27 mouse cellular contexts compared by ENCODE assay signal in the genomic region with DNA sequence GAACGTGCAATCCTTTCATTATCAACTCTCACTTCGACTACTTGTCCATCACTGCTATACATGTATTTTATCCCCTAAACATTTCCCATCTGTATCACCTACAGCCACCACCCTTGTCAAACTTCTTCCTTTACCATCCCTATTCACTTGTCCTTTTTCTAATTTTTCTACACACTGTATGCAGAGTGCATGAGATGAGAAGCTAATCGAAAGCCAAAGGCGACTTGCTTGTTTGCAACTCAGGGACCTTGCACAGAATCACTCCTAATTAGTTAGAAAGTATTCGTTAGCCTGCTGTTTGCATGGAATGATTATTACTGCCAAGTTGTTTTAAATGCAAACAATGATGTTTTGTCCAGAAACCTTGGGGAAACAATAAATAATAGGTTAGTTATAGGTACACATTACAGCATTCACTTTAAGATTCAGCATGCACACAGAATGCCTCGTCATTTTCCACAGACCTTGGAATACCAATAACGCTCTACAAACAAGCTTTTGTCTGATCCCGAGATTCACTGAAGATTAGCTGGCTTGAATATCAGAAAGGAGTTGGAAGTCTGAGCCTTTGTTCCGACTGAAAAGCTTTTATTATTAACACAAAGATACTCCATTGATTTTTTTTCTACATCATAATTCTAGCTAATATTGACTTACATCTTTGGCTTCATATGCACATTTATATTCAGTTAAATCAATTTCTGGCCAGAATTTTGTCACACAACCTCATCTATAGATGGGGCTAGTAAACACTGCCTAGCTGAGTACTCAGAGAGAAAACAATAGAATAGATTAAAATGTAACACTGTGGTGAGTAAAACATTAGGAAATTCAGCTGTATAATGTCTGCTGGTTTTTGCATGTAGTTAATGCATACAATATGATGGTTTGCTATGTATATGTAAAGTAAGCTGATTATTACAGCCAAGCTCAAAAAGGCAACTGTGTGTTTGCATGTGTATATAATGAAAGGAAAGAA.
DNase-seq lines count a peak whose midpoint lies in the region; ATAC-seq and TF ChIP-seq lines count a peak whose summit lies in the region.
"Had no signal": no experiment of that assay in that cellular context is flagged by ENCODE, and none has a peak within 500 bp of the region (broad histone marks: within the 10 kb centered on the region; RNA-seq: fewer than 3 reads in every experiment).

No protein-coding gene starts in this region.

- peak overlapping the region; percentile 66 for H3K27ac ChIP-seq in hindbrain, embryonic 14.5 days
- H3K27ac ChIP-seq in hindbrain, embryonic 13.5 days, result no peak overlapping the region
- H3K27ac ChIP-seq in neural tube, embryonic 13.5 days (replicated peaks), result 0 out of 2 replicates have a peak overlapping the region, but pooled peaks have one; percentile 5
- no peak overlapping the region for H3K27ac ChIP-seq in forebrain, postnatal 0 days (ENCODE audit: low read depth, low read length)
- peak overlapping the region; percentile 20; the same call in 1 of the 2 replicates for H3K27ac ChIP-seq in midbrain, postnatal 0 days (ENCODE audit: low read depth, low read length)
- H3K27ac ChIP-seq: embryonic facial prominence, embryonic 13.5 days; gastrocnemius, adult 2 months; heart, embryonic 10.5 days; limb, embryonic 13.5 days; liver, embryonic 12.5 days; neural tube, embryonic 12.5 days; stomach, postnatal 0 days had no signal

- WGBS in hindbrain, embryonic 14.5 days, result 64% methylated on average over 9 of the region's 9 CpGs
- WGBS in hindbrain, embryonic 13.5 days, result 67% methylated on average over 9 of the region's 9 CpGs
- 73% methylated on average over 9 of the region's 9 CpGs for WGBS in neural tube, embryonic 13.5 days
- WGBS in forebrain, postnatal 0 days, result 19% methylated on average over 9 of the region's 9 CpGs
- WGBS in midbrain, postnatal 0 days, result 44% methylated on average over 9 of the region's 9 CpGs

- TF ChIP-seq CTCF in forebrain, postnatal 0 days (IDR thresholded peaks at IDR 0.05; ENCODE audit: low read depth), result no peak
- TF ChIP-seq CTCF in midbrain, postnatal 0 days (IDR thresholded peaks at IDR 0.05), result no peak

- H3K27me3 ChIP-seq in hindbrain, embryonic 14.5 days (ENCODE audit: control insufficient read depth, insufficient read depth, low read length), result no peaks in the 10 kb centered on the region
- H3K27me3 ChIP-seq in hindbrain, embryonic 13.5 days, result no peaks in the 10 kb centered on the region
- H3K27me3 ChIP-seq in neural tube, embryonic 13.5 days, result no peaks in the 10 kb centered on the region
- no peaks in the 10 kb centered on the region for H3K27me3 ChIP-seq in forebrain, postnatal 0 days (ENCODE audit: insufficient read depth, low read length)
- H3K27me3 ChIP-seq in midbrain, postnatal 0 days (ENCODE audit: insufficient read depth, low read length), result no peaks in the 10 kb centered on the region
- H3K27me3 ChIP-seq: embryonic facial prominence, embryonic 13.5 days; limb, embryonic 13.5 days; liver, embryonic 12.5 days; neural tube, embryonic 12.5 days had no signal

- no peak overlapping the region for H3K9ac ChIP-seq in hindbrain, embryonic 14.5 days
- H3K9ac ChIP-seq in hindbrain, embryonic 13.5 days, result no peak overlapping the region
- H3K9ac ChIP-seq in neural tube, embryonic 13.5 days, result no peak overlapping the region
- H3K9ac ChIP-seq in forebrain, postnatal 0 days, result no peak overlapping the region
- H3K9ac ChIP-seq in midbrain, postnatal 0 days (replicated peaks; ENCODE audit: low read length, poor library complexity, severe bottlenecking), result no peak overlapping the region
- H3K9ac ChIP-seq: embryonic facial prominence, embryonic 13.5 days; limb, embryonic 13.5 days; liver, embryonic 12.5 days; neural tube, embryonic 12.5 days had no signal

- H3K4me2 ChIP-seq in hindbrain, embryonic 14.5 days (replicated peaks), result no peak overlapping the region
- no peak overlapping the region for H3K4me2 ChIP-seq in hindbrain, embryonic 13.5 days
- no peak overlapping the region for H3K4me2 ChIP-seq in neural tube, embryonic 13.5 days
- H3K4me2 ChIP-seq in forebrain, postnatal 0 days (ENCODE audit: low read depth), result peak overlapping the region; percentile 6; the same call in 1 of the 2 replicates
- H3K4me2 ChIP-seq in midbrain, postnatal 0 days (ENCODE audit: low read depth, low read length, poor library complexity, severe bottlenecking), result no peak overlapping the region
- H3K4me2 ChIP-seq: embryonic facial prominence, embryonic 13.5 days; limb, embryonic 13.5 days; liver, embryonic 12.5 days; neural tube, embryonic 12.5 days had no signal

- H3K4me3 ChIP-seq in hindbrain, embryonic 14.5 days (replicated peaks; ENCODE audit: low read length), result no peak overlapping the region
- no peak overlapping the region for H3K4me3 ChIP-seq in hindbrain, embryonic 13.5 days
- H3K4me3 ChIP-seq in neural tube, embryonic 13.5 days, result no peak overlapping the region
- H3K4me3 ChIP-seq in forebrain, postnatal 0 days (ENCODE audit: low read depth, low read length), result no peak overlapping the region
- no peak overlapping the region for H3K4me3 ChIP-seq in midbrain, postnatal 0 days (ENCODE audit: low read depth, low read length)
- H3K4me3 ChIP-seq: embryonic facial prominence, embryonic 13.5 days; erythroblast, embryonic 14.5 days; gastrocnemius, adult 2 months; heart, embryonic 10.5 days; limb, embryonic 13.5 days; liver, embryonic 12.5 days; neural tube, embryonic 12.5 days had no signal

- H3K4me1 ChIP-seq in hindbrain, embryonic 14.5 days (replicated peaks; ENCODE audit: control insufficient read depth, insufficient read depth, low read length), result no peaks in the 10 kb centered on the region
- no peaks in the 10 kb centered on the region for H3K4me1 ChIP-seq in hindbrain, embryonic 13.5 days (replicated peaks)
- H3K4me1 ChIP-seq in neural tube, embryonic 13.5 days (replicated peaks), result no peaks in the 10 kb centered on the region
- H3K4me1 ChIP-seq in forebrain, postnatal 0 days (ENCODE audit: insufficient read depth), result no peaks in the 10 kb centered on the region
- H3K4me1 ChIP-seq in midbrain, postnatal 0 days (ENCODE audit: insufficient read depth, low read length), result no peaks in the 10 kb centered on the region
- H3K4me1 ChIP-seq: embryonic facial prominence, embryonic 13.5 days; heart, embryonic 10.5 days; limb, embryonic 13.5 days; liver, embryonic 12.5 days; neural tube, embryonic 12.5 days had no signal

- ATAC-seq in hindbrain, embryonic 14.5 days (ENCODE audit: low FRiP score), result no peak
- ATAC-seq in hindbrain, embryonic 13.5 days (ENCODE audit: low FRiP score), result no peak
- ATAC-seq in neural tube, embryonic 13.5 days (ENCODE audit: low read depth), result no peak
- ATAC-seq in forebrain, postnatal 0 days, result peak; percentile 66
- ATAC-seq in midbrain, postnatal 0 days (ENCODE audit: low FRiP score), result no peak
- no peak for ATAC-seq in activated CD4-positive, CD25-positive, alpha-beta regulatory T cell, adult 4 months
- ATAC-seq: CD4-positive, CD25-positive, alpha-beta regulatory T cell, adult 4 months; intestine, embryonic 16.5 days; liver, embryonic 12.5 days had no signal

- no peaks in the 10 kb centered on the region for H3K36me3 ChIP-seq in hindbrain, embryonic 14.5 days (replicated peaks; ENCODE audit: control insufficient read depth, insufficient read depth)
- H3K36me3 ChIP-seq in hindbrain, embryonic 13.5 days, result no peaks in the 10 kb centered on the region
- H3K36me3 ChIP-seq in neural tube, embryonic 13.5 days, result no peaks in the 10 kb centered on the region
- H3K36me3 ChIP-seq in forebrain, postnatal 0 days (ENCODE audit: insufficient read depth), result no peaks in the 10 kb centered on the region
- no peaks in the 10 kb centered on the region for H3K36me3 ChIP-seq in midbrain, postnatal 0 days (ENCODE audit: insufficient read depth, low read length)
- H3K36me3 ChIP-seq: embryonic facial prominence, embryonic 13.5 days; heart, embryonic 10.5 days; limb, embryonic 13.5 days; liver, embryonic 12.5 days; neural tube, embryonic 12.5 days had no signal

- no peaks in the 10 kb centered on the region for H3K9me3 ChIP-seq in hindbrain, embryonic 14.5 days (ENCODE audit: control insufficient read depth, low read length)
- H3K9me3 ChIP-seq in hindbrain, embryonic 13.5 days, result no peaks in the 10 kb centered on the region
- H3K9me3 ChIP-seq in neural tube, embryonic 13.5 days, result no peaks in the 10 kb centered on the region
- no peaks in the 10 kb centered on the region for H3K9me3 ChIP-seq in forebrain, postnatal 0 days (ENCODE audit: low read length)
- no peaks in the 10 kb centered on the region for H3K9me3 ChIP-seq in midbrain, postnatal 0 days (ENCODE audit: low read length)
- H3K9me3 ChIP-seq: embryonic facial prominence, embryonic 13.5 days; heart, embryonic 10.5 days; limb, embryonic 13.5 days; liver, embryonic 12.5 days; neural tube, embryonic 12.5 days had no signal

- DNase-seq in hindbrain, embryonic 14.5 days (ENCODE audit: low spot score), result peak; percentile 23
- DNase-seq in neural tube, embryonic 10.5 days (ENCODE audit: extremely low spot score, low spot score), result no peak
- DNase-seq in forebrain, postnatal 0 days, result peak; percentile 44
- DNase-seq in midbrain, postnatal 0 days (ENCODE audit: low spot score), result peak; percentile 21
- DNase-seq in adrenal gland, adult (ENCODE audit: inconsistent age in 2 of 2, low spot score in 1 of 2), result no peak
- DNase-seq: adrenal gland, adult 2 months; cerebellum, adult 2 months; cerebellum, postnatal 25 days; embryo, embryonic 11 days; gastrocnemius, adult 2 months; kidney, postnatal 25 days; lung, adult 18-20 months; lung, postnatal 10 days; thymus, adult 2 months; thymus, postnatal 4 days had no signal

Comparison
In these comparisons a context has a peak if more than half of its experiments do, and no peak if none do; other contexts are left out.
1. H3K27ac ChIP-seq: peak in hindbrain, embryonic 14.5 days (single experiment), neural tube, embryonic 13.5 days (single experiment) and midbrain, postnatal 0 days (single experiment); none in hindbrain, embryonic 13.5 days (single experiment) and forebrain, postnatal 0 days (single experiment).
2. DNase-seq: peak in hindbrain, embryonic 14.5 days (single experiment), forebrain, postnatal 0 days (single experiment) and midbrain, postnatal 0 days (single experiment); none in neural tube, embryonic 10.5 days (single experiment) and adrenal gland, adult (0 of 2).